Mouse (Mus musculus) forebrain, embryonic 13.5 days (tissue): Measurements from ENCODE around the gene Noa1. TPM values are rescaled to one million over a fixed set of nuclear protein-coding genes. Genes with fewer than 3 reads are reported as not detected.

ENCODE experiments used
- ATAC-seq: fragments of 200-750 bp; cut with Nextera tagmentation; 2 replicates; pipeline ENCODE4 v1.8.0; 2017
- H3K27ac ChIP-seq: fragments of 300-500 bp; sonication (generic); 2 replicates; pipeline ENCODE4 v1.5.1; 2015; ENCODE audit warnings: inconsistent platforms, mild to moderate bottlenecking, moderate library complexity
- H3K27me3 ChIP-seq: fragments of 300-500 bp; sonication (generic); 2 replicates; pipeline ENCODE4 v1.6.1; 2015; ENCODE audit warnings: mild to moderate bottlenecking, inconsistent platforms
- H3K36me3 ChIP-seq: fragments of 300-500 bp; sonication (generic); 2 replicates; pipeline ENCODE4 v1.6.1; 2015; ENCODE audit warnings: mild to moderate bottlenecking, inconsistent platforms; ENCODE audit not compliant: poor library complexity, severe bottlenecking
- H3K4me1 ChIP-seq: fragments of 300-500 bp; sonication (generic); 2 replicates; pipeline ENCODE4 v1.6.1; 2015; ENCODE audit warnings: inconsistent platforms
- H3K4me2 ChIP-seq: fragments of 300-500 bp; sonication (generic); 2 replicates; pipeline ENCODE4 v1.6.1; 2015; ENCODE audit warnings: inconsistent platforms, mild to moderate bottlenecking, moderate library complexity
- H3K4me3 ChIP-seq: fragments of 300-500 bp; sonication (generic); 2 replicates; pipeline ENCODE4 v1.5.1; 2015; ENCODE audit warnings: mild to moderate bottlenecking, inconsistent platforms
- H3K9ac ChIP-seq: fragments of 300-500 bp; sonication (generic); 2 replicates; pipeline ENCODE4 v1.6.1; 2015; ENCODE audit warnings: mild to moderate bottlenecking, inconsistent platforms
- H3K9me3 ChIP-seq: fragments of 300-500 bp; sonication (generic); replicated peaks from 2 replicates; pipeline ENCODE4 v1.6.1; 2016; ENCODE audit warnings: inconsistent platforms
- WGBS: fragments of 180-500 bp; shearing (Covaris S2); methylation state at CpG from one replicate; pipeline ENCODE4 v1.1.7; 2015; 5-methylcytosine and 5-hydroxymethylcytosine counted together
- polyA plus RNA-seq: library from polyadenylated mRNA; unstranded; fragments of >200 nt; fragmentation: Nextera tagmentation; extraction: Ambion mirVana; gene quantifications from 2 replicates; pipeline ENCODE4 v1.2.1, GENCODE M21; 2015

The Noa1 gene
- polyA plus RNA-seq, 1 experiment from 2014 or later: 33.8 TPM

DNA sequence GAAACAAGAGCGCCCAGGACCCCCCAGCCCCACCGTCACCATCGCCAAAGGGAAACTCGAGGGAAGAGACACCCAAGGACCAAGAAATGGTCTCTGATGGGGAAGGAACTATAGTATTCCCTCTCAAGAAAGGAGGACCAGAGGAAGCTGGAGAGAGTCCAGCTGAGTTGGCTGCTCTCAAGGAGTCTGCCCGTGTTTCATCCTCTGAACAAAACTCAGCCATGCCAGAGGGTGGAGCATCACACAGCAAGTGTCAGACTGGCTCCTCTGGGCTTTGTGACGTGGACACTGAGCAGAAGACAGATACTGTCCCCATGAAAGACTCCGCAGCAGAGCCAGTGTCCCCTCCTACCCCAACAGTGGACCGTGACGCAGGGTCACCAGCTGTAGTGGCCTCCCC is 27.6 kb downstream of the Noa1 start:
- peaks cover 60% of the 10 kb centered on the region for H3K36me3 ChIP-seq
- H3K4me1 ChIP-seq: no peaks in the 10 kb centered on the region
- no peak for ATAC-seq
- no peak overlapping the region for H3K9ac ChIP-seq
- no peaks in the 10 kb centered on the region for H3K27me3 ChIP-seq
- no peak overlapping the region for H3K27ac ChIP-seq
- H3K9me3 ChIP-seq: no peaks in the 10 kb centered on the region
- 87% methylated on average over 9 of the region's 9 CpGs for WGBS
- no peak overlapping the region for H3K4me3 ChIP-seq
- no peak overlapping the region for H3K4me2 ChIP-seq

DNA sequence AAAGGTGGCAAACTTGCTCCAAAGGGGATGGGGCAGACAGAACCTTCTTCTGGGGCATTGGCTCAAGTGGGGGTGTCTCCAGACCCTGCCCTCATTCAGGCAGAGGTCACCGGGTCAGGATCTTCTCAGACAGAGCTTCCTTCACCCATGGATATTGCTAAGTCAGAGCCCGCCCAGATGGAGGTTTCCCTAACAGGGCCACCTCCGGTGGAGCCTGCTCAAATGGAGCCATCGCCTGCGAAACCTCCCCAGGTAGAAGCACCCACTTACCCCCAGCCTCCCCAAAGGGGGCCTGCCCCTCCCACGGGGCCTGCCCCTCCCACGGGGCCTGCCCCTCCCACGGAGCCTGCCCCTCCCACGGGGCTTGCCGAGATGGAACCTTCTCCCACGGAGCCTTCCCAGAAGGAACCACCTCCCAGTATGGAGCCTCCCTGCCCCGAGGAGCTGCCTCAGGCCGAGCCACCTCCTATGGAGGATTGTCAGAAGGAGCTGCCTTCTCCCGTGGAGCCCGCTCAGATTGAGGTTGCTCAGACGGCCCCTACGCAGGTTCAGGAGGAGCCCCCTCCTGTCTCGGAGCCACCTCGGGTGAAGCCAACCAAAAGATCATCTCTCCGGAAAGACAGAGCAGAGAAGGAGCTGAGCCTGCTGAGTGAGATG is 28.2 kb downstream of the Noa1 start:
- no peaks in the 10 kb centered on the region for H3K27me3 ChIP-seq
- no peak overlapping the region for H3K27ac ChIP-seq
- H3K4me2 ChIP-seq: no peak overlapping the region
- no peaks in the 10 kb centered on the region for H3K9me3 ChIP-seq
- WGBS: 90% methylated on average over 20 of the region's 20 CpGs
- H3K36me3 ChIP-seq: peaks cover 59% of the 10 kb centered on the region
- H3K9ac ChIP-seq: no peak overlapping the region
- no peak for ATAC-seq
- no peaks in the 10 kb centered on the region for H3K4me1 ChIP-seq
- no peak overlapping the region for H3K4me3 ChIP-seq

DNA sequence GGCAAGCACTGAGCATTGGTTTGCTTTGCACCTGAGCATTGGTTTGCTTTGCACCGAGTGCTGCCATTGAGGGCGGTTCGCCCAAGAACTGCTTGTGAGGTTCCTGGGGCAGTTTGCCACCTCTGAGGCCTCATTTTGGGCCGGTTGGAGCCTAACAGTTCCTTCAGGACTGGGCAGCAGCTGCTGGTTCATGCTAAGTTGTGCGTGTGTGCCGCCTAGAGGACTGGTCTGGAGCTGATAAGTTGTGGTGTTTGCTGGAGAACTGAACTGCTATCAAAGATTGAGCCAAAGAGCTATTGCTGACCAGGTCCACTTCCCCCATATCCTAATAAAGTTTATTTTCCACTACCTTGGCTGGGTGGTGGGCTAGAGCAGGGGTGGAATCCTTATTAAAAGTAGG is 32.7 kb downstream of the Noa1 start:
- H3K4me3 ChIP-seq: no peak overlapping the region
- no peaks in the 10 kb centered on the region for H3K27me3 ChIP-seq
- H3K4me2 ChIP-seq: no peak overlapping the region
- H3K9me3 ChIP-seq: no peaks in the 10 kb centered on the region
- ATAC-seq: no peak
- no peak overlapping the region for H3K9ac ChIP-seq
- H3K27ac ChIP-seq: no peak overlapping the region
- no peaks in the 10 kb centered on the region for H3K4me1 ChIP-seq
- H3K36me3 ChIP-seq: peaks cover 75% of the 10 kb centered on the region
- 94% methylated on average over 6 of the region's 6 CpGs for WGBS

DNA sequence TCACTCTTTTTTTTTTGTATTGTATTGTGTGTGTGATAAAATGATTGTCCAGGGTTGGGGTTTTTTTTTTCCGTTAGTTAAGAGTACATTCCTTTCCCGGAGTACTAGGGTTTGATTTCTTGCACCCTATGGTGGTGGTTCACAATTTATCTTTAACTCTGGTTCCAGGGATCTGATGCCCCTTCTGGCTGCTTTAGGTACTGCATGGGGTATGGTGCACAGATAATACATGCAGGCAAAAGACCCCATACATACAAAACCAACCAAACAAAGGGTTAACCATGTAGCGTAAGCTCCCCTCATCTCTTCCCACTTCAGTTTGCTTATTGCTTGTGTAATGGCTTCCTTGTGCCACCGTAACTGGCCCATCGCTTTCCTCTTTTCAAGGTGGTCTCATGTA is 33.9 kb downstream of the Noa1 start:
- H3K9ac ChIP-seq: no peak overlapping the region
- no peak overlapping the region for H3K4me2 ChIP-seq
- 86% methylated on average over 5 of the region's 5 CpGs for WGBS
- no peak for ATAC-seq
- H3K4me1 ChIP-seq: no peaks in the 10 kb centered on the region
- no peaks in the 10 kb centered on the region for H3K27me3 ChIP-seq
- no peak overlapping the region for H3K4me3 ChIP-seq
- H3K36me3 ChIP-seq: peaks cover 69% of the 10 kb centered on the region
- H3K27ac ChIP-seq: no peak overlapping the region
- H3K9me3 ChIP-seq: no peaks in the 10 kb centered on the region

DNA sequence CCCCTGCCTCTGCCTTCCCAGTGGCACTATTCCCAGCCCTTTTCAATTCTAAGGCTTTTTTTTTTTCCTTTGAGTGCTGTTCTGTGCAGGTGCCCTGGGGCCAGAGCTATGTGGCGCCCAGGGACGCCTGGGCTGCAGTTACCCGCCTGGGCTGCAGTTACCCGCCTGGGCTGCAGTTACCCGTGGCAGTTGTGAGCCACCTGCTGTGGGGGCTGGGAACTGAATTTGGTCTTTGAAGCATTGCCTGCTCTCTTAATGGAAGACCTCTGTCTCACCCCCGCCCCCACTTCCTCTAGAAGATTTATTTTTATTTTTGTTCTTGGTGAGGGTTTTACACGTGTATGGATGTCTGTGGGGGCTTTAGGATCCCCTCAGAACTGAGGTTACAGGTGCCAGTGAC is 36.7 kb downstream of the Noa1 start:
- no peak overlapping the region for H3K9ac ChIP-seq
- H3K9me3 ChIP-seq: no peaks in the 10 kb centered on the region
- H3K4me3 ChIP-seq: no peak overlapping the region
- WGBS: 78% methylated on average over 7 of the region's 7 CpGs
- no peak overlapping the region for H3K4me2 ChIP-seq
- H3K27me3 ChIP-seq: no peaks in the 10 kb centered on the region
- H3K36me3 ChIP-seq: peaks cover 79% of the 10 kb centered on the region
- no peak overlapping the region for H3K27ac ChIP-seq
- ATAC-seq: no peak
- peaks cover 7% of the 10 kb centered on the region; the same call in 1 of the 2 replicates for H3K4me1 ChIP-seq

DNA sequence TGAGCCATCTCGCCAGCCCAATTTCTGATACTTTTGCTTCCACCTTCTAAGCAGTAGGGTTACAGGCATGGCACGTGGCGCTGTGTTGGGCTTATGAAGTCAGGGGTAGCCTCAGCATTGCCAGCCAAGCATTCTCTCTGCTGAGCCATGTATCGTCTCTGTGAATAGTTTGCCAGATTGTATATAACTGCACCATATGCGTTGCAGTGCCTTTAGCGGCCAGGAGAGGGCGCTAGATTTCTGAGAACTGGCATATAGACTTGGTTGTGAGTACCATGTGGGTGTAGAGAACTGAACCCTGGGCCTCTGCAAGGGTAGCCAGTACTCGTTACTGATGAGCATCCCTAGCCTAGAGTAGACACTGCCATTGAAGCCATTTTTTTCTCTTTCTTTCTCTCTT is 40.5 kb downstream of the Noa1 start:
- Histone ChIP-seq H3K27ac (no peak overlapping the region), H3K4me3 (no peak overlapping the region), H3K36me3 (peaks cover 51% of the 10 kb centered on the region), H3K27me3 (no peaks in the 10 kb centered on the region), H3K4me2 (no peak overlapping the region), H3K4me1 (peaks cover 15% of the 10 kb centered on the region), H3K9me3 (no peaks in the 10 kb centered on the region), H3K9ac (no peak overlapping the region)
- ATAC-seq: no peak
- 79% methylated on average over 8 of the region's 8 CpGs for WGBS

DNA sequence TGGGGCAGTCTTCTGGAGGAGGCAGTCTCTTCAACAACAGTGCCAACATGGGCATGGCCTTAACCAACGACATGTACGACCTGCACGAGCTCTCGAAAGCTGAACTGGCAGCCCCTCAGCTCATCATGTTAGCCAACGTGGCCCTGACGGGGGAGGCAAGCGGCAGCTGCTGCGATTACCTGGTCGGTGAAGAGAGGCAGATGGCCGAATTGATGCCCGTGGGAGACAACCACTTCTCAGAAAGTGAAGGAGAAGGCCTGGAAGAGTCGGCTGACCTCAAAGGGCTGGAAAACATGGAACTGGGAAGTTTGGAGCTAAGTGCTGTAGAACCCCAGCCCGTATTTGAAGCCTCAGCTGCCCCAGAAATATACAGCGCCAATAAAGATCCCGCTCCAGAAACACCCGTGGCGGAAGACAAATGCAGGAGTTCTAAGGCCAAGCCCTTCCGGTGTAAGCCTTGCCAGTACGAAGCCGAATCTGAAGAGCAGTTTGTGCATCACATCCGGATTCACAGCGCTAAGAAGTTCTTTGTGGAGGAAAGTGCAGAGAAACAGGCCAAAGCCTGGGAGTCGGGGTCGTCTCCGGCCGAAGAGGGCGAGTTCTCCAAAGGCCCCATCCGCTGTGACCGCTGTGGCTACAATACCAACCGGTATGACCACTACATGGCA is 41.8 kb downstream of the Noa1 start:
- Histone ChIP-seq H3K36me3 (peaks cover 40% of the 10 kb centered on the region), H3K4me2 (peak overlapping the region; percentile 69; the same call in 1 of the 2 replicates), H3K27me3 (no peaks in the 10 kb centered on the region), H3K9me3 (no peaks in the 10 kb centered on the region), H3K9ac (no peak overlapping the region), H3K4me3 (no peak overlapping the region), H3K27ac (no peak overlapping the region), H3K4me1 (peaks cover 15% of the 10 kb centered on the region)
- ATAC-seq: no peak
- WGBS: 93% methylated on average over 30 of the region's 30 CpGs

DNA sequence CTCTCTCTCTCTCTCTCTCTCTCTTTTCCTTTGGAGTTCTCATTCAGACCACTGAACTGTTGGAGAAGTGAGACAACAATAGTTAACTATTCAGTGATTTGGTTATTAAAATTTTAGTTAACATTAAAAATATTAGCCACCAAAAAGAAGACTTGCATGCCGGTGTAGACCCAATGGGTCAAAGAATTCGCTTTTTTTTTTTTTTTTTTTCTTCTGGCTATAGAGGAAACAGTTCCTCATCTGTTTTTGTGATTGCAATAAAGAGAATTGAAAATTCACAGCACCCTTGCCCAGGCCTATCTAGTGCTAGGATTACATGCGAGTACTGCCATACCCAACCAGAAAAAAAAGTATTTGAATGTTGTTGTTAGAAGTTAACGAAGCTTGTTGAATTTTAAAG is 42.4 kb downstream of the Noa1 start:
- H3K27ac ChIP-seq: no peak overlapping the region
- H3K36me3 ChIP-seq: peaks cover 34% of the 10 kb centered on the region
- H3K4me2 ChIP-seq: peak overlapping the region; percentile 69
- ATAC-seq: no peak
- H3K4me1 ChIP-seq: peaks cover 15% of the 10 kb centered on the region
- 57% methylated on average over 4 of the region's 4 CpGs for WGBS
- no peaks in the 10 kb centered on the region for H3K9me3 ChIP-seq
- H3K4me3 ChIP-seq: peak overlapping the region; percentile 80
- no peaks in the 10 kb centered on the region for H3K27me3 ChIP-seq
- 0 out of 2 replicates have a peak overlapping the region, but pooled peaks have one; percentile 85 for H3K9ac ChIP-seq

DNA sequence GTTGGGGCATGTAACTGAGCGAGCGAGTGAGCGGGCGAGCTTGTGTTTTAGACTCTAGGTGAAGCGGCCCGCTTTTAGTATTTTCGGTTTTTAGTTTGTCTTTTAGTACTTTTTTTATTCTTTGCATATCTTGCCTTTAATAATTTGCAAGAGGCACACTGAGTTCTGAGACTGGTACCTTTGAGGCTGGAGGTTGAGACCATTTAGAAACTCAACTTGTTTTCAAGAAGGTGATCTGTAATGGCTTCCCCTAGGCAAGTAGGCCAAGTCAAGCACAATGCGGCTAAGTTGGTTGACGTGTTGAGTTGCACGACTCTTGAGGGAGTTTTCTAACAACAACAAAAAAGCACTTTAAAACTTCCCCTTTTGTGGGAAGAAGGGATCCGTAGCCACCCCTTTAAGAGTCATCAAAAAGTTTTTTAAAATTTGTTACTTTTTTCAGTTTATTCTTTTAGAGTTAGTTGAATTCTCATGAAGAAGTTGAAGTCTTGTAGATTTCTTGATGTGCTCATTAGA is 42.9 kb downstream of the Noa1 start:
- WGBS: under 1% methylated on average over 11 of the region's 11 CpGs
- Histone ChIP-seq H3K36me3 (peaks cover 34% of the 10 kb centered on the region), H3K4me1 (peaks cover 18% of the 10 kb centered on the region), H3K4me3 (peak overlapping the region; percentile 80), H3K9me3 (no peaks in the 10 kb centered on the region), H3K9ac (peak overlapping the region; percentile 85), H3K27me3 (no peaks in the 10 kb centered on the region), H3K4me2 (peak overlapping the region; percentile 69), H3K27ac (peak overlapping the region; percentile 87; the same call in 1 of the 2 replicates)
- ATAC-seq: no peak

DNA sequence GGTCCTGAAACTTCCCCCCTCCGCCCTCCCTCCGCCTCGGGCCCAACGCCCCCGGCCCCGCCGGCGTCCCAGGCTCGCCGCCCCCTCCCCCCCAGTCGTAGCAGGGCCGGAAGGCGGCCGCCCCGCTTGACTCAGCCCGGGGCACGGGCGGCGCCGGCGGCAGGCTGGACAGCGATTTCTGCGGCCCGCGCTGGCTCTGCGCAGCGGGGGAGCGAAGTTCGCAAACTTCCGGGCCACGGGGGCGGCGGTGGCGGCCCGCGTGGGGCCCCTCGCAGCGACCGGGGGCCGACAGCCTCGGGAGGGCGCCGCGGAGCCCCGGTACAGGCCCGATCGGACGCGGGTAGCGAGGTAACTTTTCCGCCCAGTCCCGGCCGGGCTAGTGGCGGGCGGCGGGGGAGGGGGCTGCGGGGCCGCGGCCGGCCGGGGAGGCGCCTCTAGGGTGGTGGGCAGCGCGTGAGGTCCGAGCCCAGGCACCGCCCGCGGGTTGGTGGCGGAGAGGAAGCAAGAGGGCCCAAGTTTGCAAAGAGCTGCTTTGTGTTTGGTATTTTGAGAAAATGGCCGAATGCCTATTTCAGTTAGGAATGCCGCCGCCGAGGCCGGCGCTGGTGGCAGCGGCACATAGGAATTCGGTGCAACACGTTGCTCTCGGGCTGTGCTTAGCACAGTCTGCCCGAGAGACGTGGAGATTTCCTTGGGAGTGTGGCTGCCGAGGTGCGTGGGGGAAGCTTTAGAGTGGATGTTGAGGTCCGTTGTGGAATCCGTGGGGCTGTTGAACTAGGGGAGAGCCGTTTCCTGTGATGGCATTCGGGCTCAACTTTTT is 43.6 kb downstream of the Noa1 start:
- peak overlapping the region; percentile 85 for H3K9ac ChIP-seq
- peak; percentile 61 for ATAC-seq
- H3K36me3 ChIP-seq: peaks cover 29% of the 10 kb centered on the region
- H3K4me1 ChIP-seq: peaks cover 18% of the 10 kb centered on the region
- H3K4me3 ChIP-seq: peak overlapping the region; percentile 80
- H3K9me3 ChIP-seq: no peaks in the 10 kb centered on the region
- no peaks in the 10 kb centered on the region for H3K27me3 ChIP-seq
- peak overlapping the region; percentile 69 for H3K4me2 ChIP-seq
- peak overlapping the region; percentile 87 for H3K27ac ChIP-seq
- under 1% methylated on average over 68 of the region's 87 CpGs for WGBS

DNA sequence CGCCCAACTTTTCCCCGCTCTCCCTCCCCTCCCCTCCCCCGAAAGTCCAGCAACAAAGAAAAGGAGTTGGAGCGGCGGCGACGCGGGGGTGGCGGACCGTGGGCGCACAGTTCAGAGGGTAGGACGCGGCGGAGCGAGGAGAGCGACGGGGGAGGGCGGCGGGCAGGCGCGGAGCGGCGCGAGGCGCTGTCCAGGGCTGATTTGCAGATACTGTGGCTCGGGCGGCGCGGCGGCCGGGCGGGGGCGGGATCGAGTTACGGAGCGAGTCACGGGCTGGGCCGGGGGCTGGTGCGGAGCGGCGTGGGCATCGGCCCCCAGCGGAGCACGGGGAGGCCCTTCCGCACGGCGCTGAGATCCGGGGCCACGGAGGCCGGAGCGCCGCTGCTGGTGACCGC is 44.2 kb downstream of the Noa1 start:
- peak; percentile 80 for ATAC-seq
- WGBS: under 1% methylated on average over 37 of the region's 53 CpGs
- H3K9me3 ChIP-seq: no peaks in the 10 kb centered on the region

More for the DNA sequence above, 44.2 kb downstream of the Noa1 start:
- Histone ChIP-seq H3K4me3 (peak overlapping the region; percentile 80), H3K36me3 (peaks cover 24% of the 10 kb centered on the region), H3K9ac (peak overlapping the region; percentile 85), H3K4me2 (peak overlapping the region; percentile 69), H3K27me3 (no peaks in the 10 kb centered on the region), H3K27ac (peak overlapping the region; percentile 87), H3K4me1 (peaks cover 18% of the 10 kb centered on the region)
